Mouse (Mus musculus): ENCODE measurements at regions not wholly inside any gene's neighbourhood (a gene's known extent, or its start where the extent isn't known, plus 50 kb on each side); places are given as distances from the start of the nearest gene placed in this dataset.

DNA sequence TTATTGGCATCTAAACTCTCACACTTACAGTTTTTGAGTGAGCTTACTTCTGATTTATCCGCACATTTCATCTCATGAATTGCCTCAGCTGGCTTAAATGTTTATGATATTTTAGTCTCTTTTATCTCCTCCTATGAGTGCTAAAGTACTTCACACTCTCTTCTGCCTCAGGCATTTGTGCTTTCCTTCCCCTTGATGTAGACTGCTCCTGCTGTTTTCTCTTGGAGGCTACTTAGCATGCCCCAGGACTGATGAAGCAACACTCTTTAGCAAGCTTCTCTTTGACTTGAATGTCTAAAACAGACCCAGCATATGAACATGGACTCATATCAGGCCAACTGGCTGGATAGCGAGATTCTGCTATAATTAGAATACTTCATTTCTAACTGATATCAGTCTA is 882.8 kb downstream of the Tecrl start:
- peak; percentile 28 for DNase-seq (ENCODE audit: low read depth, low spot score)

DNA sequence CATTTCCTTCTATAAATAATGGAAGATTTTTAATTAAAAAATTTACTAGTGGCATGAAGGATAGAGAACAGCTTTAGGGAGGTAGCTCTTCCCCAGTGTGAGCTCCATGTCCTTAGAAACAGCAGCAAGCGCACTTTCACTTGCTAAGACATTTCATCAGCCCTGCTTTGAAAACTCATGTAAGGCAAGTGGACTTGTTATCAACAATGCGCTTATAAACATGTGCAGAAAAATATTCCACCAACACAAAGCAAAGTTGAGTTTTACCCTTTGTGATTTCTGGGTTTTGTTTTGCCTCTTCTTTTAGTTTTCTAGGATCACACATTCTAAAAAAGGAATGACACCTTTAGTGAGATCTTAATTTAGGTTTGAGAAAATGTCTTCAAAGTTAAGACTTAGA is 890.7 kb downstream of the Tecrl start:
- DNase-seq (ENCODE audit: low read depth, low spot score): peak; percentile 51

DNA sequence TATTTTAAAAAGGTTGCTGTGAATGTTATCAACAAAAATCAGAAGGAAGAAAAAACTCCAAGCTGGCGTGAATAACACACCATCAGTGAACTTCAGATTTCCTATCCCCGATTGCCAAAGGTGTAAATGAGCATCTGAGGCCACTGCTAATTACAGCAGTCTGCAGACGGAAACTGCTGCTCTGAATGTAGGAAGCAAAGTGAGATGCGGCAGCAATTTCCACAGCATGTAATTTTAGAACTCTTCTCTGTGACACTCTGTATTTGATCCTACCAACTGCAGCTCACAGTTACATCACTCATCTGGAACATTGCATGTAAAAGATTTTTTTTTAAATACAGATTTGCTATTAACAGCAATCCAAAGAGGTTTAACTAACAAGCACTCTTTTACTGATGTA is 913.7 kb downstream of the Tecrl start:
- DNase-seq (ENCODE audit: low read depth, low spot score): peak; percentile 76

- peak; percentile 56 for DNase-seq (ENCODE audit: low read depth, low spot score)
Observed at GRCm38 (mm10) chr5:82440126-82440525, 914.9 kb downstream of the Tecrl start.

DNA sequence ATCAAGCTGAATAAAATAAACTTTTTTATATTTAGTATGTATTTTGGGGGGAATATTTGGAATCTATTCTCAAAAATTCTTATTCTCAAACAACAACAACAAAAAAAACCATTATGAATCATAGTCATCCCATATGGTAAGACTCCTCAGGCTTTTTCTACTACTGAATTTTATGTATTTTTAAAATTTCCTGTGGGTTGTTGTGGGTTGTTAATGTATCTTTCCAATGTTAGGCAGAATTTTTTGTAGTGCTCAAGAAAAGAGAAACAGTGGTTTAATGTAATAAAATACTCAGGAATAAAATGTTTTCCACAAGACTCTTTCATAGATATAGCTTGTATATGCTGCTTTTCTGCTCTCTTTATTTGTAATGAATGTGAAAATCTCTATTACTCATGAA is 934.6 kb downstream of the Tecrl start:
- peak; percentile 14 for DNase-seq (ENCODE audit: low read depth, low spot score)

DNA sequence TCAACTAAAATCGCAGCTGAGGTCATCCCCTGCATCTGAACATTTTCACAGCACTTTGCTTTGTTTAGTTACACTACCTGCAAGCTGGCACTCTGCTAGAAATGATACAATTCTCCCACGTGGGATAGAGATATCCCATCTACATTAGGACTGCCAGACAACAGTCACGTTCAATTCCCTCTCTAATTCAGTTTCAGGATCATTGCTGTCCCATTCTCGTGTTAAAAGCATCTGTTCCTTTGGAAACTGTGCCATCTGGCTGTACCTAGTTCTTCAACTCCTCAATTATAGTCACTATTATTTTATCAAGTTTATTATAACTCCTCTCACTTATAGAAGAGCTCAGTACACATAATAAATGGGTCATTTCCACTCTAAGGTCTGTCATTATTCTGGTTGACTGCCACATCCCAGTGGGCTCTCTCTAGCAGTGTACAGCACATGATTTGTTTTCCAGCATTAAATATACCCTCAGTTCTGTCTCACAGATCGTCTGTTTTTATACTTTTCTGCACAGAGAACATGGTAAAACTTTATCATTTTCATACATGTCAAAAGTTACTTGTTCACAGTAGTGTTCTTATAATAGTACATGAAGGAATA is 958.3 kb downstream of the Tecrl start:
- peak; percentile 58 for DNase-seq (ENCODE audit: low read depth, low spot score)

GRCm38 (mm10) chr5:82361624-82362023 is 993.4 kb downstream of the Tecrl start:
- peak; percentile 21 for DNase-seq (ENCODE audit: low read depth, low spot score)

DNA sequence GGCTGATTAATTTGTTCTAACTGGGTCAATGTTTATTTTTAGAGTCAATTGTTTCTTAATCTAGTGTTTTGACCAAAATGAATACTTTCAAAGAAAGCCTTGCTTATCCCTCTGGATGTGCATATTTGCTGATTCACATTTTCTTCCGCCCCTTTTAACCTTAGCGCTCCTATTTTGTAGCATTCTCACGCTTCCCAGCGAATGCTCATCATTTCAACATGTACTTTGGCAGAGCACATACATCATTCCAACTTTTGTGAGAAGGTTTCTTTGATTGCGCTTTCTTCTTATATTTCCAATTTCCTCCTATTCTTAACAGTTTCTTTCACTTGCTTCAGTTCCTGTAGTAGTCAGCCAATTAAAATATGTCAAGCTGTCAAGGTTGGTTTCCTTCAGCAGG is 998.7 kb downstream of the Tecrl start:
- DNase-seq (ENCODE audit: low read depth, low spot score): no peak

GRCm38 (mm10) chr5:82351089-82351488 is 1003.9 kb downstream of the Tecrl start:
- no peak for DNase-seq (ENCODE audit: low read depth, low spot score)

GRCm38 (mm10) chr5:82346672-82347071 is 1008.3 kb downstream of the Tecrl start:
- DNase-seq (ENCODE audit: low read depth, low spot score): peak; percentile 86

DNA sequence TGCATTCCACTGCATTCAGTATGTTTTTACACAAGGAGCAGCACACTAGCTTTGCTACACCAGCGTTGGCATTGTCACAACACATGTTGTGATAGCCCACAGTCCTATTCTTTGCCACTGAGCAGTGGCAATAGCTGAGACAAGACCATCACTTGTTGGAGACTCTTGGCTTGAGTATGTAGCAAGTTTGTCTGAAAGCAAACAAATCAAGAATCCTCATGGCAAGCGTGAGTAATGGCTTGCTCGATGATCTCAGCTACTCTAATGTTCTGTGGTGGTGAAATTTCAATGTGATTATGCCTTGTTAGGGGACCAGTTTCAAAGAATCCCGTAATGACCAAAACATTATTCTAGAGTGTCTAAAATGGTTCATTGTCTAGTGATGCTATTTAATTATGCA is 1030.6 kb downstream of the Tecrl start:
- no peak for DNase-seq (ENCODE audit: low read depth, low spot score)

- DNase-seq (ENCODE audit: low read depth, low spot score): peak; percentile 67
Observed at GRCm38 (mm10) chr5:82319709-82320333, 1035.2 kb downstream of the Tecrl start.

DNA sequence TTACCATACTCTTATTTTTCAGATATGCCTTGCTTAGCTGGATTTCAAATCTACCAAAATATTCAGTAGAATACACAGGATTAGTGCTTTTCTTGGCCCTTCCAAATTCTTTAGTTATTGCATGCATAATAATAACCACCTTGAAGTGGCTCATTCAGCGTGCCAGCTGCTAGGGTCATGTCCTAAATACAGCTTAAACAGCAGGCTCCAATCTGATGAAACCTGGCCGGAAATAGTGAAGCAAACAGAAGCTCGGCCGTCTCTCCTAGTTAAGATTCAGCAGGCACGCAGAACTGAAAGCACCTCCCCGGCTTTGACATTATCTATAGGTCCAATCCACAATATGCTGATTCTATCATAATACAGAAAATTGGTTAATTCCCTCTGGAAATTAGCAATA is 1042.9 kb downstream of the Tecrl start:
- peak; percentile 41 for DNase-seq (ENCODE audit: low read depth, low spot score)

- DNase-seq (ENCODE audit: low read depth, low spot score): peak; percentile 32
Observed at GRCm38 (mm10) chr5:82288069-82288845, 1066.7 kb downstream of the Tecrl start.

- DNase-seq (ENCODE audit: low read depth, low spot score): no peak
Observed at GRCm38 (mm10) chr5:82253356-82254104, 1101.5 kb downstream of the Tecrl start.

DNA sequence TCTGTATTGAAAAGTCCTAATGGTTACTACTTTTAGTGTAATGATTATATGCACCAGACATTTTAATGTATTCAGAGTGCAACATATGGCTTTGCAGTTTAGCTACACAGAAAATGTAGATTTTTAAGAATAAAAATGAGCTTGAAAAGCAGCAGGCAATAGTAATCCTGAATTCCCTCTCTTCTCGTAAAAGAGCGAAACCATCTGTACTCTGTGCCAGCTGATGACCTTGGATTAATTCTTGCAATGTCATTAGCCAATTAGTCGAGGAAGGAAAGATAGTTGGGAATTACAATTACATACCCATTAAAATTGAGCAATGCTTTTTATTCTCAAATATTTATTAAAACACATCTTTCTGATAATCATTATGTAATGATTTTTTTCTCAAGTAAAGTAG is 1128.7 kb downstream of the Tecrl start:
- DNase-seq (ENCODE audit: low read depth, low spot score): no peak

GRCm38 (mm10) chr5:82223622-82224021 is 1131.4 kb downstream of the Tecrl start:
- no peak for DNase-seq (ENCODE audit: low read depth, low spot score)

- no peak for DNase-seq (ENCODE audit: low read depth, low spot score)
Observed at GRCm38 (mm10) chr5:82203606-82204005, 1151.4 kb downstream of the Tecrl start.
